Mouse (Mus musculus): ENCODE data around the gene Etaa1.
"Not testable (repeated sequence)": the region's sequence is repeated elsewhere in the genome, so short reads cannot be mapped to it uniquely, and the experiment has no call there.

GRCm38 (mm10) chr11:17900996-17901395, 52.7 kb downstream of the Etaa1 start:
- TF ChIP-seq CTCF (conservative IDR thresholded peaks at IDR 0.05; ENCODE audit: low read length) = not testable (repeated sequence)
- peak; percentile 5; the same call in 1 of the 2 replicates for TF ChIP-seq NANOG (IDR thresholded peaks at IDR 0.05; ENCODE audit: borderline replicate concordance, low read length)
